Mouse (Mus musculus): ENCODE data around the gene Fktn.

- TF ChIP-seq POLR2A (IDR thresholded peaks at IDR 0.05; ENCODE audit: extremely low read depth, insufficient read depth, low read length): no peak
- no peak for TF ChIP-seq CTCF (IDR thresholded peaks at IDR 0.05; ENCODE audit: low read depth, low read length)
Observed at GRCm38 (mm10) chr4:53762501-53762900, 48.7 kb downstream of the Fktn start.

Data from liver, adult 2 months (tissue).